Mouse (Mus musculus) embryonic facial prominence, embryonic 13.5 days (tissue): ENCODE results near the gene Ubxn11. TPM values are rescaled to one million over a fixed set of nuclear protein-coding genes. Genes with fewer than 3 reads are reported as not detected.

Source experiments
- polyA plus RNA-seq: library from polyadenylated mRNA; unstranded; fragments of >200 nt; fragmentation: Nextera tagmentation; extraction: Ambion mirVana; gene quantifications from 2 replicates; pipeline ENCODE4 v1.2.1, GENCODE M21; 2015

Gene Ubxn11
- polyA plus RNA-seq, 1 experiment from 2014 or later = 11.9 TPM

Other genes with a start within 250 kb of the Ubxn11 start
- gene Rps6ka1, start 214.8 kb upstream of the Ubxn11 start, polyA plus RNA-seq = 40.7 and 41.5 TPM in 2 replicates
- gene Hmgn2, start 133.9 kb upstream of the Ubxn11 start, polyA plus RNA-seq = 2,594 and 2,669 TPM in 2 replicates
- gene Dhdds, start 101.7 kb upstream of the Ubxn11 start, polyA plus RNA-seq = 45.1 and 49.9 TPM in 2 replicates
- not detected in 2 replicates for gene Lin28a, start 83.7 kb upstream of the Ubxn11 start, polyA plus RNA-seq
- not detected in 2 replicates for gene Zfp683, start 48.7 kb upstream of the Ubxn11 start, polyA plus RNA-seq
- gene Crybg2, start 41.8 kb upstream of the Ubxn11 start, polyA plus RNA-seq = 4.7 and 7.8 TPM in 2 replicates
- 9.1 and 11.2 TPM in 2 replicates for gene Cd52, start 7.5 kb upstream of the Ubxn11 start, polyA plus RNA-seq
- 412 and 420 TPM in 2 replicates for gene Sh3bgrl3, start 26.2 kb downstream of the Ubxn11 start, polyA plus RNA-seq
- 36.2 and 37.4 TPM in 2 replicates for gene Cep85, start 84.5 kb downstream of the Ubxn11 start, polyA plus RNA-seq
- not detected in 2 replicates for gene Gm7534, start 100.4 kb downstream of the Ubxn11 start, polyA plus RNA-seq
- 0.18 TPM in 1 of 2 replicates, not detected in the other for gene Catsper4, start 124.8 kb downstream of the Ubxn11 start, polyA plus RNA-seq
- gene Cnksr1, start 135.8 kb downstream of the Ubxn11 start, polyA plus RNA-seq = 2.9 and 3.9 TPM in 2 replicates
- 0.72 TPM in 1 of 2 replicates, not detected in the other for gene E130218I03Rik, start 141.1 kb downstream of the Ubxn11 start, polyA plus RNA-seq
- 18.8 and 19.7 TPM in 2 replicates for gene Zfp593, start 143.0 kb downstream of the Ubxn11 start, polyA plus RNA-seq
- not detected in 2 replicates for gene Gm30191, start 144.4 kb downstream of the Ubxn11 start, polyA plus RNA-seq
- 3.9 and 6.4 TPM in 2 replicates for gene Grrp1, start 151.5 kb downstream of the Ubxn11 start, polyA plus RNA-seq
- 23.4 and 23.8 TPM in 2 replicates for gene Pdik1l, start 185.3 kb downstream of the Ubxn11 start, polyA plus RNA-seq
- gene Trim63, start 212.6 kb downstream of the Ubxn11 start, polyA plus RNA-seq = 1.2 and 1.7 TPM in 2 replicates
- 0.34 and 0.38 TPM in 2 replicates for gene Slc30a2, start 240.6 kb downstream of the Ubxn11 start, polyA plus RNA-seq